Mouse (Mus musculus): ENCODE data around the gene Rgmb. TPM values are rescaled to one million over a fixed set of nuclear protein-coding genes. Genes with fewer than 3 reads are reported as not detected.

The Rgmb gene
- polyA plus RNA-seq, 2 experiments: 0.54 to 0.74 TPM

DNA sequence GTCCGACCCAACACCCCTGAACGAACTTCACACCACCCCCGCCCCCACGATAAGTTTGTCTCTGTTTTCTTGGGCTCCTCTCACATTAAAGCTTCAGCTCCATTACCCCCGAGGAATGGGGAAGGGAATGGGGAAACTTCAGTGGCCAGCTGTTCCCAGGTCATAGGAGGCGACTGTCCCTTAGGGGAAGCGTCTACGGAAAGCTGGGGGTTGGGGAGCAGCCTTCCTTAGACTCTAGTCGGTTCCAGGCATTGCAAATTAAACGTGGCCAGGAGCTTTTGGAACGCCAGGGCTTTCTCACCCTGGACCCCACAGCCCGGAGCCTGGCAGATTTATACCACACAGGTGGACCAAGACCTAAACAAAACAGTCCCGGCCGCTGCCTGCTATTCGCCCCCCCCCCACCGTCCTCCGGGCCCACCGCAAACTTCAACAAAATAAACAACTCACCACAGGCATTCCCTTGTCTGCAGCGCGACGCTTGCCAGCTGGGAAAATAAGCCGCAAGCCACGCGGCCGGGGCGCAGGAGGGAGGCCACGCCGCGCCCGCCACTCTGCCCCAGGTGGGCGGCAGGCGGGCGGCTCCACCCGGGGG, 571 bp downstream of the Rgmb start:
- under 1% methylated on average over 33 of the region's 34 CpGs for WGBS (ENCODE audit: insufficient replicate concordance)
- Histone ChIP-seq H3K4me1 (replicated peaks; ENCODE audit: control insufficient read depth in 2 of 2, insufficient read depth in 2 of 2, low read length in 1 of 2) (no peaks in the 10 kb centered on the region), H3K4me2 (ENCODE audit: low read depth) (peak overlapping the region; percentile 56), H3K9ac (replicated peaks) (no peak overlapping the region), H3K36me3 (replicated peaks; ENCODE audit: control insufficient read depth, insufficient read depth, low read depth) (no peaks in the 10 kb centered on the region), H3K9me3 (ENCODE audit: control insufficient read depth, low read length) (no peaks in the 10 kb centered on the region), H3K27me3 (ENCODE audit: control insufficient read depth, insufficient read depth, low read length) (peaks cover 66% of the 10 kb centered on the region), H3K27ac (no peak overlapping the region), H3K4me3 (ENCODE audit: insufficient read depth in 1 of 2, low read depth in 2 of 2, low read length in 2 of 2) (peak overlapping the region; percentile 13 to 18; a peak in 3 of 4 replicates)
- ATAC-seq (ENCODE audit: insufficient read depth) (no peak), DNase-seq (ENCODE audit: low read depth in 3 of 3, low spot score in 3 of 3) (no peak)
- TF ChIP-seq CTCF (IDR thresholded peaks at IDR 0.05; ENCODE audit: low read depth) (no peak), EP300 (IDR thresholded peaks at IDR 0.05; ENCODE audit: low read depth) (no peak)

DNA sequence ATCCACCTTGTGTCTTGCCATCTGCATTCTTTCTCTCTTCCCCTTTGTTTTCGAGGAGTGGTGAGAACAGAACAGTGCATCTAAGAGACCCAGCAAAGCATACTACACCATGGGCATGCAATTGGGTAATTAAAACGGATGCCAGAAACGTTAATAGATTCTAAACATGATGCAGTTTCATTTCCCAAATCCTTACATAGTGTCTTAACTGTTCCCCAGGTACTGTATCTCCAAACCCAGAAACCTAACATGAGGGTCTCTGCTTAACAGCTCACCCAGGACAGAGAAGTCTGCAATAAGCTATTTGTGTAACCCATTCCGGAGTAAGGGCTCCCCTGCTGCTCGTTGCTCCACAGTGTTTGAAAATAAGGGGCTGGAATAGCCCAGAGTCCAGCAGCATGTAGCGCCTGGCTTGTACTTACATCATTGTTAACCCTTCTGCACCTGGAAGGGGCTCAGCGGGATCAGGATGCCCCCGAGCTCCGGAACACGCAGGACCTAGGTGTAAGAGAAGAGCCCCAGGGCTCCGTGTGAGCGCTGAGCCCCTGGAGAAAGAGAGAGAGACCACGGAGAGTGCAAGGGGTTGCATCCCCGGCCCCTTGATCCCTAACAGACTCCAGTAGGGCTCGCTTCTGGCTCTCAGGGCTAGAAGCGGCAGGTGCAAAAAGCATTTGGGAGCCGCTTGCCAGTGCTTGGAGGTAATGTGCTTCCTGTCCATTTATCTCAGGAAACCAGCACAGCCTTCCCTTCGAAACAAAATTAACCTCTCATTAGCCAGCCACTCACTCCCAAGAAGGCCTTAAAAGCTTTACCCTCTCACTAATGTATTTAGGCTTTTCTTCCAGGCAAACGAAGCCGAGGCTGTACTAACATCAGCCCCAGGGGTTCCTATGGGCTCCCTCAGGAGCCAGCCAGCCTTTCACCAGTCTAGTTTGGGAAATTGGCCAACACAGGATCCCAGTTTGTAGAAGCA, 1.4 kb downstream of the Rgmb start:
- no peak for ATAC-seq (ENCODE audit: insufficient read depth)
- 2% methylated on average over 20 of the region's 20 CpGs for WGBS (ENCODE audit: insufficient replicate concordance)
- Histone ChIP-seq H3K4me3 (ENCODE audit: insufficient read depth in 1 of 2, low read depth in 2 of 2, low read length in 2 of 2) (peak overlapping the region; percentile 13 to 16; a peak in 1 of 4 replicates), H3K4me1 (replicated peaks; ENCODE audit: control insufficient read depth in 2 of 2, insufficient read depth in 2 of 2, low read length in 1 of 2) (no peaks in the 10 kb centered on the region), H3K27ac (no peak overlapping the region), H3K9me3 (ENCODE audit: control insufficient read depth, low read length) (no peaks in the 10 kb centered on the region), H3K4me2 (ENCODE audit: low read depth) (peak overlapping the region; percentile 56), H3K9ac (replicated peaks) (no peak overlapping the region), H3K27me3 (ENCODE audit: control insufficient read depth, insufficient read depth, low read length) (peaks cover 73% of the 10 kb centered on the region), H3K36me3 (replicated peaks; ENCODE audit: control insufficient read depth, insufficient read depth, low read depth) (no peaks in the 10 kb centered on the region)
- DNase-seq (ENCODE audit: low read depth in 3 of 3, low spot score in 3 of 3): no peak
- TF ChIP-seq CTCF (IDR thresholded peaks at IDR 0.05; ENCODE audit: low read depth) (no peak), EP300 (IDR thresholded peaks at IDR 0.05; ENCODE audit: low read depth) (no peak)

DNA sequence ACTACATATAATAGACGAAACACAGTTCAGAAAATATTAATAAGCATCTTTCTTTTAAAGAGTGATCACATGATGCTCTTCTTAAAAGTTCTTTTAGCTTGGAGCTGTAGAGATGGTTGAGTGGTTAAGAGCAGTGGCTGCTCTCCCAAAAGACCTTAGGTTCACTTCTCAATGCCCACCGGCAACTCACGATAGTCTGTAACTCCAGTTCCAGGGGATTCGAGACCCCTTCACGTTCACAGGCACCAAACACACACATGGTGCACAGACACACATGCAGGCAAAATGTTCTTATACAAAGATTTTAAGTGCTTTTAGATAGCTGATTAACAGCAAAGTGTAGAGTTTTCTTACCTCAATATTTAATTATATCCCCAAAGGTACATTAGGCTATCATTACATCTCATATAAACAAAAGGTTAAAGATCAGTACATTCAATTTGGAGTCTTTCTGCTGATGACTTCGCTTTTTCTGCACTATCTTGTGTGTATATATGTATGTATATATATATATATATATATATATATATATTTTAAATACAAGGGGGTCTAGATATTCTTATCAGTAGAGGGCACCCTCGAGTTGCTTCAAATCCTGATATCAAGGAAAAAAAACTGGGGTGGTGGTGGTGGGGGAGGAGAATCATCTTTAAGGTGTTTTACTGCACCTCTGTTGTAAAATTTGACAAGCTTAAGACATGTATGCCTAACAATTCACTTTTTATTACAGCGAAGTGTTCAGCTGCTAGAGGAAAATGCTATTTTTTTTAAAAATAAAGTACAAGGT, 2.5 kb downstream of the Rgmb start:
- DNase-seq (ENCODE audit: low read depth in 3 of 3, low spot score in 3 of 3) (no peak), ATAC-seq (ENCODE audit: insufficient read depth) (no peak)
- Histone ChIP-seq H3K4me3 (ENCODE audit: insufficient read depth in 1 of 2, low read depth in 2 of 2, low read length in 2 of 2) (no peak overlapping the region), H3K27ac (no peak overlapping the region), H3K4me1 (replicated peaks; ENCODE audit: control insufficient read depth in 2 of 2, insufficient read depth in 2 of 2, low read length in 1 of 2) (no peaks in the 10 kb centered on the region; a peak in 1 of 4 replicates), H3K27me3 (ENCODE audit: control insufficient read depth, insufficient read depth, low read length) (peaks cover 81% of the 10 kb centered on the region), H3K36me3 (replicated peaks; ENCODE audit: control insufficient read depth, insufficient read depth, low read depth) (no peaks in the 10 kb centered on the region), H3K9ac (replicated peaks) (no peak overlapping the region), H3K9me3 (ENCODE audit: control insufficient read depth, low read length) (no peaks in the 10 kb centered on the region), H3K4me2 (ENCODE audit: low read depth) (no peak overlapping the region)
- WGBS (ENCODE audit: insufficient replicate concordance): 44% methylated on average over 8 of the region's 8 CpGs
- no peak for TF ChIP-seq EP300 (IDR thresholded peaks at IDR 0.05; ENCODE audit: low read depth)
- TF ChIP-seq CTCF (IDR thresholded peaks at IDR 0.05; ENCODE audit: low read depth): no peak

DNA sequence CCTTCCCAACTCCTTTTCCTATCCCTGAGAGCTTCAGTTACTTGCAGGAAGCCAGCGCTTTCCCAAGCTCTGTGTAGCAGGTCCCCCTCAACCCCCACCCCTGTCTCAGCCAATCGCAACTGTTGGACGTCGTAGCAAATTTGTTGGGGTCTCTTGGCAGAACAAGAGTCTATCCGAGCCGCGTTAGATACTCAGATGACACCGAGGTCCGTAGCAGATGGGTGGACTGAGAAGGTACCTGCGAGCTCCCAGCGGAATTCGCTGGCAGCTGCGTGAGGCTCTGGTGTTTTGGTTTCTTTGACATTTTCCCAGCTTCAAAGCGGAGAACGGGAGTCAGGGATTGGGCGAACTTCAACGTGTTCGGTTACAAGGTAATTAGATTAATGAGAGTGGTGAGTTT, 3.9 kb downstream of the Rgmb start:
- Histone ChIP-seq H3K27me3 (ENCODE audit: control insufficient read depth, insufficient read depth, low read length) (peaks cover 75% of the 10 kb centered on the region), H3K4me3 (ENCODE audit: insufficient read depth in 1 of 2, low read depth in 2 of 2, low read length in 2 of 2) (peak overlapping the region; percentile 44 to 47), H3K9ac (replicated peaks) (no peak overlapping the region), H3K27ac (no peak overlapping the region), H3K4me2 (ENCODE audit: low read depth) (peak overlapping the region; percentile 44), H3K4me1 (replicated peaks; ENCODE audit: control insufficient read depth in 2 of 2, insufficient read depth in 2 of 2, low read length in 1 of 2) (no peaks in the 10 kb centered on the region; a peak in 1 of 4 replicates), H3K9me3 (ENCODE audit: control insufficient read depth, low read length) (no peaks in the 10 kb centered on the region), H3K36me3 (replicated peaks; ENCODE audit: control insufficient read depth, insufficient read depth, low read depth) (no peaks in the 10 kb centered on the region)
- no peak for ATAC-seq (ENCODE audit: insufficient read depth)
- 2% methylated on average over 18 of the region's 18 CpGs for WGBS (ENCODE audit: insufficient replicate concordance)
- no peak for DNase-seq (ENCODE audit: low read depth in 3 of 3, low spot score in 3 of 3)
- TF ChIP-seq CTCF (IDR thresholded peaks at IDR 0.05; ENCODE audit: low read depth) (no peak), EP300 (IDR thresholded peaks at IDR 0.05; ENCODE audit: low read depth) (no peak)

Measured in liver, embryonic 14.5 days (tissue).